Mouse (Mus musculus) heart, adult 2 months (tissue): ENCODE data around the gene Slc22a17.

Experiments used
- CTCF ChIP-seq: fragments of 200-600 bp; IDR thresholded peaks from 2 replicates; pipeline ENCODE4 v1.8.1; 2022; ENCODE audit warnings: antibody characterized with exemption, mild to moderate bottlenecking, moderate library complexity
- POLR2A ChIP-seq: fragments of 200-500 bp; IDR thresholded peaks from 2 replicates; pipeline ENCODE4 v1.6.1; 2011; ENCODE audit warnings: mild to moderate bottlenecking, low read depth, low read length, control low read depth; ENCODE audit not compliant: insufficient read depth

- no peak for TF ChIP-seq CTCF
- TF ChIP-seq POLR2A, result no peak
Measured at GRCm38 (mm10) chr14:54868026-54868425, 44.9 kb downstream of the Slc22a17 start.
